Mouse (Mus musculus) neural tube, embryonic 13.5 days (tissue): ENCODE data around the gene Cyp2w1. TPM values are rescaled to one million over a fixed set of nuclear protein-coding genes. Genes with fewer than 3 reads are reported as not detected.

Experiments used
- ATAC-seq: fragments of 200-750 bp; cut with Nextera tagmentation; 2 replicates; pipeline ENCODE4 v1.8.0; 2017; ENCODE audit warnings: low read depth, mild to moderate bottlenecking, moderate TSS enrichment, moderate library complexity
- H3K27ac ChIP-seq: fragments of 300-500 bp; sonication (generic); replicated peaks from 2 replicates; pipeline ENCODE4 v1.5.1; 2015; ENCODE audit warnings: moderate library complexity, mild to moderate bottlenecking, inconsistent platforms
- H3K27me3 ChIP-seq: fragments of 300-500 bp; sonication (generic); 2 replicates; pipeline ENCODE4 v1.6.1; 2015; ENCODE audit warnings: mild to moderate bottlenecking, inconsistent platforms
- H3K36me3 ChIP-seq: fragments of 300-500 bp; sonication (generic); 2 replicates; pipeline ENCODE4 v1.6.1; 2015; ENCODE audit warnings: mild to moderate bottlenecking, inconsistent platforms
- H3K4me1 ChIP-seq: fragments of 300-500 bp; sonication (generic); replicated peaks from 2 replicates; pipeline ENCODE4 v1.6.1; 2015; ENCODE audit warnings: inconsistent platforms
- H3K4me2 ChIP-seq: fragments of 300-500 bp; sonication (generic); 2 replicates; pipeline ENCODE4 v1.6.1; 2015; ENCODE audit warnings: inconsistent platforms, mild to moderate bottlenecking, moderate library complexity
- H3K4me3 ChIP-seq: fragments of 300-500 bp; sonication (generic); 2 replicates; pipeline ENCODE4 v1.5.1; 2015; ENCODE audit warnings: mild to moderate bottlenecking, inconsistent platforms
- H3K9ac ChIP-seq: fragments of 300-500 bp; sonication (generic); 2 replicates; pipeline ENCODE4 v1.6.1; 2015; ENCODE audit warnings: moderate library complexity, mild to moderate bottlenecking, inconsistent platforms
- H3K9me3 ChIP-seq: fragments of 300-500 bp; sonication (generic); 2 replicates; pipeline ENCODE4 v1.6.1; 2016; ENCODE audit warnings: inconsistent platforms
- WGBS: fragments of 180-500 bp; shearing (Covaris S2); methylation state at CpG from one replicate; pipeline ENCODE4 v1.1.7; 2015; 5-methylcytosine and 5-hydroxymethylcytosine counted together
- polyA plus RNA-seq: library from polyadenylated mRNA; unstranded; fragments of >200 nt; fragmentation: Nextera tagmentation; extraction: Ambion mirVana; gene quantifications from 2 replicates; pipeline ENCODE4 v1.2.1, GENCODE M21; 2015

Cyp2w1 gene
- polyA plus RNA-seq, 1 experiment from 2014 or later, result not detected

GRCm38 (mm10) chr5:139351628-139352027 lies 789 bp upstream of the Cyp2w1 start:
- Histone ChIP-seq H3K9me3 (no peaks in the 10 kb centered on the region), H3K4me2 (no peak overlapping the region), H3K27ac (no peak overlapping the region), H3K36me3 (no peaks in the 10 kb centered on the region), H3K9ac (peak overlapping the region; percentile 26; the same call in 1 of the 2 replicates), H3K27me3 (peaks cover 6% of the 10 kb centered on the region), H3K4me1 (peaks cover 7% of the 10 kb centered on the region), H3K4me3 (no peak overlapping the region)
- ATAC-seq, result no peak
- WGBS, result 22% methylated on average over 8 of the region's 8 CpGs

- no peak for ATAC-seq
- no peak overlapping the region for H3K9ac ChIP-seq
- WGBS, result 66% methylated on average over 10 of the region's 10 CpGs
- H3K4me3 ChIP-seq, result no peak overlapping the region
- H3K4me2 ChIP-seq, result no peak overlapping the region
- H3K27me3 ChIP-seq, result peaks cover 6% of the 10 kb centered on the region
- H3K4me1 ChIP-seq, result peaks cover 21% of the 10 kb centered on the region
- H3K36me3 ChIP-seq, result no peaks in the 10 kb centered on the region
- H3K9me3 ChIP-seq, result no peaks in the 10 kb centered on the region
- H3K27ac ChIP-seq, result no peak overlapping the region
Measured at GRCm38 (mm10) chr5:139353496-139353895, 1.1 kb downstream of the Cyp2w1 start.

- Histone ChIP-seq H3K4me2 (no peak overlapping the region), H3K9me3 (no peaks in the 10 kb centered on the region), H3K9ac (no peak overlapping the region), H3K4me1 (peaks cover 21% of the 10 kb centered on the region), H3K27me3 (peaks cover 6% of the 10 kb centered on the region), H3K27ac (no peak overlapping the region), H3K36me3 (no peaks in the 10 kb centered on the region), H3K4me3 (no peak overlapping the region)
- no peak for ATAC-seq
- 90% methylated on average over 11 of the region's 11 CpGs for WGBS
Measured at GRCm38 (mm10) chr5:139353946-139354345, 1.5 kb downstream of the Cyp2w1 start.

- Histone ChIP-seq H3K4me3 (no peak overlapping the region), H3K4me1 (peaks cover 21% of the 10 kb centered on the region), H3K27me3 (peaks cover 6% of the 10 kb centered on the region), H3K4me2 (no peak overlapping the region), H3K27ac (no peak overlapping the region), H3K9me3 (no peaks in the 10 kb centered on the region), H3K9ac (no peak overlapping the region), H3K36me3 (no peaks in the 10 kb centered on the region)
- 39% methylated on average over 19 of the region's 19 CpGs for WGBS
- ATAC-seq, result no peak
Measured at GRCm38 (mm10) chr5:139355235-139355772, 2.9 kb downstream of the Cyp2w1 start.

GRCm38 (mm10) chr5:139358653-139359052 lies 6.2 kb downstream of the Cyp2w1 start:
- no peak overlapping the region for H3K27ac ChIP-seq
- ATAC-seq, result no peak
- no peak overlapping the region for H3K4me3 ChIP-seq
- WGBS, result 88% methylated on average over 2 of the region's 2 CpGs
- no peak overlapping the region for H3K9ac ChIP-seq
- H3K27me3 ChIP-seq, result no peaks in the 10 kb centered on the region
- peaks cover 15% of the 10 kb centered on the region for H3K4me1 ChIP-seq
- no peak overlapping the region for H3K4me2 ChIP-seq
- no peaks in the 10 kb centered on the region for H3K36me3 ChIP-seq
- H3K9me3 ChIP-seq, result no peaks in the 10 kb centered on the region

GRCm38 (mm10) chr5:139359244-139359643 lies 6.8 kb downstream of the Cyp2w1 start:
- H3K27ac ChIP-seq, result no peak overlapping the region
- ATAC-seq, result no peak
- no peaks in the 10 kb centered on the region for H3K36me3 ChIP-seq
- H3K9ac ChIP-seq, result no peak overlapping the region
- H3K4me2 ChIP-seq, result no peak overlapping the region
- no peak overlapping the region for H3K4me3 ChIP-seq
- no peaks in the 10 kb centered on the region for H3K9me3 ChIP-seq
- 94% methylated on average over 5 of the region's 5 CpGs for WGBS
- H3K4me1 ChIP-seq, result peaks cover 16% of the 10 kb centered on the region
- no peaks in the 10 kb centered on the region for H3K27me3 ChIP-seq

- Histone ChIP-seq H3K4me3 (no peak overlapping the region), H3K4me2 (no peak overlapping the region), H3K9ac (no peak overlapping the region), H3K27me3 (no peaks in the 10 kb centered on the region), H3K27ac (no peak overlapping the region), H3K9me3 (no peaks in the 10 kb centered on the region), H3K4me1 (peaks cover 13% of the 10 kb centered on the region), H3K36me3 (no peaks in the 10 kb centered on the region)
- ATAC-seq, result no peak
- WGBS, result 74% methylated on average over 7 of the region's 7 CpGs
Measured at GRCm38 (mm10) chr5:139363858-139364257, 11.4 kb downstream of the Cyp2w1 start.

GRCm38 (mm10) chr5:139364260-139364910 lies 12.0 kb downstream of the Cyp2w1 start:
- Histone ChIP-seq H3K27me3 (no peaks in the 10 kb centered on the region), H3K36me3 (no peaks in the 10 kb centered on the region), H3K4me2 (no peak overlapping the region), H3K9me3 (no peaks in the 10 kb centered on the region), H3K27ac (peak overlapping the region; percentile 57), H3K9ac (peak overlapping the region; percentile 38), H3K4me1 (peaks cover 13% of the 10 kb centered on the region), H3K4me3 (no peak overlapping the region)
- WGBS, result 43% methylated on average over 12 of the region's 12 CpGs
- peak; percentile 77 for ATAC-seq

- H3K27ac ChIP-seq, result peak overlapping the region; percentile 57
- ATAC-seq, result peak; percentile 38
- 37% methylated on average over 5 of the region's 5 CpGs for WGBS
- H3K4me2 ChIP-seq, result no peak overlapping the region
- H3K9ac ChIP-seq, result peak overlapping the region; percentile 38
- no peak overlapping the region for H3K4me3 ChIP-seq
- H3K27me3 ChIP-seq, result no peaks in the 10 kb centered on the region
- no peaks in the 10 kb centered on the region for H3K9me3 ChIP-seq
- peaks cover 16% of the 10 kb centered on the region for H3K4me1 ChIP-seq
- no peaks in the 10 kb centered on the region for H3K36me3 ChIP-seq
Measured at GRCm38 (mm10) chr5:139364911-139365571, 12.6 kb downstream of the Cyp2w1 start.

- no peak for ATAC-seq
- no peaks in the 10 kb centered on the region for H3K9me3 ChIP-seq
Measured at GRCm38 (mm10) chr5:139365827-139366226, 13.4 kb downstream of the Cyp2w1 start.

GRCm38 (mm10) chr5:139366484-139366883 lies 14.1 kb downstream of the Cyp2w1 start:
- ATAC-seq, result no peak
- Histone ChIP-seq H3K4me2 (no peak overlapping the region), H3K9me3 (no peaks in the 10 kb centered on the region), H3K27me3 (no peaks in the 10 kb centered on the region), H3K9ac (no peak overlapping the region), H3K4me3 (no peak overlapping the region), H3K36me3 (no peaks in the 10 kb centered on the region), H3K4me1 (peaks cover 30% of the 10 kb centered on the region), H3K27ac (no peak overlapping the region)
- 77% methylated on average over 11 of the region's 11 CpGs for WGBS

More at GRCm38 (mm10) chr5:139365827-139366226, 13.4 kb downstream of the Cyp2w1 start:
- WGBS, result 91% methylated on average over 1 of the region's 1 CpGs
- no peak overlapping the region for H3K4me3 ChIP-seq
- H3K27ac ChIP-seq, result no peak overlapping the region
- H3K4me2 ChIP-seq, result no peak overlapping the region
- peaks cover 24% of the 10 kb centered on the region for H3K4me1 ChIP-seq
- no peak overlapping the region for H3K9ac ChIP-seq
- H3K27me3 ChIP-seq, result no peaks in the 10 kb centered on the region
- H3K36me3 ChIP-seq, result no peaks in the 10 kb centered on the region

- H3K36me3 ChIP-seq, result no peaks in the 10 kb centered on the region
- H3K4me1 ChIP-seq, result peaks cover 43% of the 10 kb centered on the region
- H3K4me3 ChIP-seq, result no peak overlapping the region
- ATAC-seq, result no peak
- no peaks in the 10 kb centered on the region for H3K27me3 ChIP-seq
- WGBS, result 92% methylated on average over 4 of the region's 4 CpGs
- no peak overlapping the region for H3K27ac ChIP-seq
- no peak overlapping the region for H3K9ac ChIP-seq
- H3K4me2 ChIP-seq, result no peak overlapping the region
- no peaks in the 10 kb centered on the region for H3K9me3 ChIP-seq
Measured at GRCm38 (mm10) chr5:139367884-139368458, 15.6 kb downstream of the Cyp2w1 start.
